In the genomic region with DNA sequence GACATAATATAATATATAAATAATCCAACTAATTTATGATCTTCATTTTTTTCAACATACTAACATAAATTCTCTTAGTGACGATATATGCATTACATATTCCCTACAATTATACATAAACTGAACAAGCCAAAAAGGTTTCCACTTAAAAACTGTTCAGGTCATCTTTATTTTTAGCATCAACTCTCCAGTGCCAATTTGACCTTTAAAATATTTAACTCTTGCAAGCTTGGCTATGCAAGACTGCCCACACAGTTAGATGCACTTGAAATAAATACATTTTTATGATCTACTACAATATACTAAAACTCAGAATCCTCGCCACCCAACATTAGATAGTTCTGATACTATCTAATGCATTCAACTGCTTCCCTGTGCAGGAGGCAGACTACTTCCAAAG, we compare ENCODE assay signal across 10 mouse cellular contexts. TPM values are rescaled to one million over a fixed set of nuclear protein-coding genes. Genes with fewer than 3 reads are reported as not detected.
DNase-seq lines count a peak whose midpoint lies in the region; ATAC-seq lines count a peak whose summit lies in the region.
"Had no signal": no experiment of that assay in that cellular context is flagged by ENCODE, and none has a peak within 500 bp of the region (broad histone marks: within the 10 kb centered on the region; RNA-seq: fewer than 3 reads in every experiment).

No protein-coding gene starts in this region.

- H3K4me1 ChIP-seq in megakaryocyte, embryonic 14.5 days: peaks cover 65% of the 10 kb centered on the region
- peaks cover 20% of the 10 kb centered on the region for H3K4me1 ChIP-seq in forebrain, embryonic 14.5 days (ENCODE audit: control insufficient read depth, insufficient read depth, low read length)
- peaks cover 22% of the 10 kb centered on the region for H3K4me1 ChIP-seq in liver, embryonic 11.5 days (replicated peaks; ENCODE audit: control insufficient read depth, insufficient read depth, low read length)
- H3K4me1 ChIP-seq in stomach, embryonic 16.5 days (ENCODE audit: control insufficient read depth, insufficient read depth, low read length): peaks cover 15% of the 10 kb centered on the region

- peak overlapping the region; percentile 40; the same call in 1 of the 2 replicates for H3K9ac ChIP-seq in forebrain, embryonic 14.5 days (ENCODE audit: low read length)
- H3K9ac ChIP-seq in liver, embryonic 11.5 days (ENCODE audit: low read depth, low read length): peak overlapping the region; percentile 41; the same call in 1 of the 2 replicates
- H3K9ac ChIP-seq in stomach, embryonic 16.5 days (ENCODE audit: low read length): peak overlapping the region; percentile 61

- peak overlapping the region; percentile 96 for H3K4me3 ChIP-seq in megakaryocyte, embryonic 14.5 days (replicated peaks)
- peak overlapping the region; percentile 83 for H3K4me3 ChIP-seq in forebrain, embryonic 14.5 days (ENCODE audit: low read depth, low read length)
- peak overlapping the region; percentile 92 for H3K4me3 ChIP-seq in liver, embryonic 11.5 days (ENCODE audit: low read depth, low read length)
- peak overlapping the region; percentile 88 for H3K4me3 ChIP-seq in stomach, embryonic 16.5 days (replicated peaks; ENCODE audit: low read length)

- H3K27ac ChIP-seq in forebrain, embryonic 14.5 days (ENCODE audit: low read depth, low read length): no peak overlapping the region
- no peak overlapping the region for H3K27ac ChIP-seq in liver, embryonic 11.5 days (ENCODE audit: low read depth, low read length)
- H3K27ac ChIP-seq in stomach, embryonic 16.5 days (ENCODE audit: low read length): no peak overlapping the region

- ATAC-seq in megakaryocyte, adult 5-6 weeks (ENCODE audit: poor library complexity, severe bottlenecking): no peak
- no peak for ATAC-seq in forebrain, embryonic 14.5 days
- no peak for ATAC-seq in liver, embryonic 11.5 days (replicated peaks; ENCODE audit: low FRiP score)
- ATAC-seq in stomach, embryonic 16.5 days (ENCODE audit: insufficient read depth, low FRiP score): no peak

- H3K4me2 ChIP-seq in forebrain, embryonic 14.5 days (ENCODE audit: low read length): peak overlapping the region; percentile 61
- H3K4me2 ChIP-seq in liver, embryonic 11.5 days: peak overlapping the region; percentile 71
- peak overlapping the region; percentile 62 for H3K4me2 ChIP-seq in stomach, embryonic 16.5 days (ENCODE audit: low read depth, low read length)

- H3K36me3 ChIP-seq in megakaryocyte, embryonic 14.5 days (replicated peaks; ENCODE audit: low read length): peaks cover 11% of the 10 kb centered on the region
- H3K36me3 ChIP-seq in forebrain, embryonic 14.5 days (ENCODE audit: control insufficient read depth, insufficient read depth, low read length): no peaks in the 10 kb centered on the region
- H3K36me3 ChIP-seq in liver, embryonic 11.5 days (ENCODE audit: control insufficient read depth, insufficient read depth, low read length): peaks cover 1% of the 10 kb centered on the region; the same call in 1 of the 2 replicates
- 0 out of 2 replicates have a peak, but pooled peaks cover 2% of the 10 kb centered on the region for H3K36me3 ChIP-seq in stomach, embryonic 16.5 days (ENCODE audit: control insufficient read depth, insufficient read depth, low read length)

- no peak for DNase-seq in forebrain, embryonic 14.5 days (ENCODE audit: low spot score)
- DNase-seq in liver, embryonic 11.5 days (ENCODE audit: low spot score): no peak
- no peak for DNase-seq in ovary, postnatal 36 days (ENCODE audit: low spot score)
- no peak for DNase-seq in B cell, adult 2 months
- no peak for DNase-seq in right cerebral cortex, adult 2 months (ENCODE audit: low spot score in 2 of 2)
- DNase-seq: adrenal gland, postnatal 14 days; gastrocnemius, postnatal 25 days had no signal

- H3K27me3 ChIP-seq in megakaryocyte, embryonic 14.5 days (replicated peaks): no peaks in the 10 kb centered on the region
- H3K27me3 ChIP-seq in forebrain, embryonic 14.5 days (replicated peaks; ENCODE audit: control insufficient read depth, insufficient read depth, low read length): no peaks in the 10 kb centered on the region
- H3K27me3 ChIP-seq in liver, embryonic 11.5 days (replicated peaks; ENCODE audit: control insufficient read depth, insufficient read depth, low read length): no peaks in the 10 kb centered on the region
- no peaks in the 10 kb centered on the region for H3K27me3 ChIP-seq in stomach, embryonic 16.5 days (ENCODE audit: control insufficient read depth, insufficient read depth, low read length)

- no peaks in the 10 kb centered on the region for H3K9me3 ChIP-seq in megakaryocyte, embryonic 14.5 days
- H3K9me3 ChIP-seq in forebrain, embryonic 14.5 days (replicated peaks; ENCODE audit: control insufficient read depth, low read length): no peaks in the 10 kb centered on the region
- H3K9me3 ChIP-seq in liver, embryonic 11.5 days (ENCODE audit: control insufficient read depth, low read length): no peaks in the 10 kb centered on the region
- no peaks in the 10 kb centered on the region for H3K9me3 ChIP-seq in stomach, embryonic 16.5 days (replicated peaks; ENCODE audit: control insufficient read depth, low read length)

- 73% methylated on average over 2 of the region's 2 CpGs for WGBS in forebrain, embryonic 14.5 days
- WGBS in liver, embryonic 11.5 days: 60% methylated on average over 2 of the region's 2 CpGs
- WGBS in stomach, embryonic 16.5 days: 56% methylated on average over 2 of the region's 2 CpGs

RNA-seq across cellular contexts. Expression of a gene that starts 1.5 kb away (rescaled TPM):
- polyA plus RNA-seq in megakaryocyte, embryonic 14.5 days (2012; ENCODE audit: insufficient read depth, low replicate concordance): 1.0 and 1.5 TPM in 2 replicates
- total RNA-seq in megakaryocyte, adult 5-6 weeks (2015): 4.3 and 6.5 TPM in 2 replicates
- 9.3 and 14.6 TPM in 2 replicates for total RNA-seq in megakaryocyte, adult 5-6 weeks (2017)
- polyA plus RNA-seq in forebrain, embryonic 14.5 days (2014; fragmentation: Nextera tagmentation; extraction: Ambion mirVana): 18.4 and 23.8 TPM in 2 replicates
- polyA plus RNA-seq in liver, embryonic 11.5 days (2014; fragmentation: Nextera tagmentation; extraction: Ambion mirVana): 17.0 and 18.2 TPM in 2 replicates
- polyA plus RNA-seq in stomach, embryonic 16.5 days (2015; fragmentation: Nextera tagmentation; extraction: Ambion mirVana): 12.0 and 13.9 TPM in 2 replicates

RNA-seq across cellular contexts. Expression of a gene that starts 1.6 kb away (rescaled TPM):
- 3.9 TPM in 1 of 2 replicates, not detected in the other for polyA plus RNA-seq in megakaryocyte, embryonic 14.5 days (2012; ENCODE audit: insufficient read depth, low replicate concordance)
- 32.1 and 37.5 TPM in 2 replicates for total RNA-seq in megakaryocyte, adult 5-6 weeks (2015)
- total RNA-seq in megakaryocyte, adult 5-6 weeks (2017): 7.5 and 12.2 TPM in 2 replicates
- 67.3 and 76.2 TPM in 2 replicates for polyA plus RNA-seq in forebrain, embryonic 14.5 days (2014; fragmentation: Nextera tagmentation; extraction: Ambion mirVana)
- 48.0 and 55.4 TPM in 2 replicates for polyA plus RNA-seq in liver, embryonic 11.5 days (2014; fragmentation: Nextera tagmentation; extraction: Ambion mirVana)
- 47.8 and 49.0 TPM in 2 replicates for polyA plus RNA-seq in stomach, embryonic 16.5 days (2015; fragmentation: Nextera tagmentation; extraction: Ambion mirVana)
